Mouse (Mus musculus): ENCODE measurements around the gene Gm44503. TPM values are rescaled to one million over a fixed set of nuclear protein-coding genes. Genes with fewer than 3 reads are reported as not detected.

The Gm44503 gene
- polyA plus RNA-seq, 1 experiment from 2014 or later, result not detected

GRCm38 (mm10) chr9:72944286-72944685 lies 14.4 kb upstream of the Gm44503 start:
- Histone ChIP-seq H3K4me1 (replicated peaks) (no peaks in the 10 kb centered on the region), H3K27ac (no peak overlapping the region), H3K36me3 (peaks cover 35% of the 10 kb centered on the region), H3K4me3 (replicated peaks) (no peak overlapping the region), H3K27me3 (no peaks in the 10 kb centered on the region), H3K9ac (replicated peaks) (no peak overlapping the region), H3K4me2 (replicated peaks) (no peak overlapping the region), H3K9me3 (no peaks in the 10 kb centered on the region)
- ATAC-seq, result no peak
- WGBS, result 92% methylated on average over 13 of the region's 13 CpGs

GRCm38 (mm10) chr9:72947010-72947409 lies 11.6 kb upstream of the Gm44503 start:
- no peak overlapping the region for H3K27ac ChIP-seq
- H3K9ac ChIP-seq (replicated peaks), result no peak overlapping the region
- no peaks in the 10 kb centered on the region for H3K4me1 ChIP-seq (replicated peaks)
- peaks cover 39% of the 10 kb centered on the region for H3K36me3 ChIP-seq
- WGBS, result 98% methylated on average over 1 of the region's 1 CpGs
- H3K9me3 ChIP-seq, result no peaks in the 10 kb centered on the region
- H3K27me3 ChIP-seq, result no peaks in the 10 kb centered on the region
- no peak overlapping the region for H3K4me2 ChIP-seq (replicated peaks)
- no peak overlapping the region for H3K4me3 ChIP-seq (replicated peaks)
- ATAC-seq, result no peak

GRCm38 (mm10) chr9:72949572-72949971 lies 9.1 kb upstream of the Gm44503 start:
- no peak overlapping the region for H3K27ac ChIP-seq
- H3K4me3 ChIP-seq (replicated peaks), result no peak overlapping the region
- H3K27me3 ChIP-seq, result no peaks in the 10 kb centered on the region
- no peak overlapping the region for H3K4me2 ChIP-seq (replicated peaks)
- 82% methylated on average over 7 of the region's 7 CpGs for WGBS
- peaks cover 29% of the 10 kb centered on the region for H3K36me3 ChIP-seq
- H3K9me3 ChIP-seq, result no peaks in the 10 kb centered on the region
- H3K9ac ChIP-seq (replicated peaks), result no peak overlapping the region
- H3K4me1 ChIP-seq (replicated peaks), result no peaks in the 10 kb centered on the region
- ATAC-seq, result no peak

- Histone ChIP-seq H3K4me2 (replicated peaks) (no peak overlapping the region), H3K9me3 (no peaks in the 10 kb centered on the region), H3K4me3 (replicated peaks) (no peak overlapping the region), H3K4me1 (replicated peaks) (peaks cover 9% of the 10 kb centered on the region), H3K9ac (replicated peaks) (no peak overlapping the region), H3K27ac (no peak overlapping the region), H3K36me3 (peaks cover under 1% of the 10 kb centered on the region; the same call in 1 of the 2 replicates), H3K27me3 (no peaks in the 10 kb centered on the region)
- 50% methylated on average over 2 of the region's 2 CpGs for WGBS
- ATAC-seq, result no peak
These were observed 3.9 kb upstream of the Gm44503 start for GRCm38 (mm10) chr9:72954746-72955145.

- no peak for ATAC-seq
- H3K9me3 ChIP-seq, result no peaks in the 10 kb centered on the region
- no peak overlapping the region for H3K4me3 ChIP-seq (replicated peaks)
- no peaks in the 10 kb centered on the region for H3K27me3 ChIP-seq
- no peak overlapping the region for H3K4me2 ChIP-seq (replicated peaks)
- no peaks in the 10 kb centered on the region for H3K36me3 ChIP-seq
- no peak overlapping the region for H3K27ac ChIP-seq
- no peak overlapping the region for H3K9ac ChIP-seq (replicated peaks)
- H3K4me1 ChIP-seq (replicated peaks), result peaks cover 9% of the 10 kb centered on the region
- 19% methylated on average over 1 of the region's 1 CpGs for WGBS
These were observed 3.1 kb upstream of the Gm44503 start for GRCm38 (mm10) chr9:72955546-72955945.

GRCm38 (mm10) chr9:72961346-72961745 lies 2.7 kb downstream of the Gm44503 start:
- Histone ChIP-seq H3K27me3 (no peaks in the 10 kb centered on the region), H3K27ac (no peak overlapping the region), H3K36me3 (no peaks in the 10 kb centered on the region), H3K9me3 (no peaks in the 10 kb centered on the region), H3K4me1 (replicated peaks) (peaks cover 9% of the 10 kb centered on the region), H3K4me3 (replicated peaks) (no peak overlapping the region), H3K4me2 (replicated peaks) (no peak overlapping the region), H3K9ac (replicated peaks) (no peak overlapping the region)
- WGBS, result 81% methylated on average over 8 of the region's 8 CpGs
- ATAC-seq, result no peak

- Histone ChIP-seq H3K27ac (no peak overlapping the region), H3K36me3 (no peaks in the 10 kb centered on the region), H3K4me2 (replicated peaks) (no peak overlapping the region), H3K27me3 (no peaks in the 10 kb centered on the region), H3K4me3 (replicated peaks) (no peak overlapping the region), H3K9me3 (no peaks in the 10 kb centered on the region), H3K4me1 (replicated peaks) (peaks cover 9% of the 10 kb centered on the region), H3K9ac (replicated peaks) (no peak overlapping the region)
- 78% methylated on average over 15 of the region's 15 CpGs for whole genome bisulfite sequencing
- no peak for ATAC-seq
These were observed 3.3 kb downstream of the Gm44503 start for GRCm38 (mm10) chr9:72961959-72962358.

- Histone ChIP-seq H3K27ac (no peak overlapping the region), H3K4me3 (replicated peaks) (no peak overlapping the region), H3K27me3 (no peaks in the 10 kb centered on the region), H3K9ac (replicated peaks) (0 out of 2 replicates have a peak overlapping the region, but pooled peaks have one; percentile 16), H3K4me2 (replicated peaks) (no peak overlapping the region), H3K9me3 (no peaks in the 10 kb centered on the region), H3K36me3 (no peaks in the 10 kb centered on the region), H3K4me1 (replicated peaks) (no peaks in the 10 kb centered on the region)
- peak; percentile 53; the same call in 1 of the 2 replicates for ATAC-seq
- WGBS, result 32% methylated on average over 11 of the region's 11 CpGs
These were observed 9.9 kb downstream of the Gm44503 start for GRCm38 (mm10) chr9:72968349-72969061.

GRCm38 (mm10) chr9:72969874-72970273 lies 11.2 kb downstream of the Gm44503 start:
- Histone ChIP-seq H3K4me1 (replicated peaks) (no peaks in the 10 kb centered on the region), H3K9me3 (no peaks in the 10 kb centered on the region), H3K27me3 (no peaks in the 10 kb centered on the region), H3K4me3 (replicated peaks) (no peak overlapping the region), H3K9ac (replicated peaks) (no peak overlapping the region), H3K27ac (no peak overlapping the region), H3K4me2 (replicated peaks) (no peak overlapping the region), H3K36me3 (no peaks in the 10 kb centered on the region)
- 68% methylated on average over 7 of the region's 7 CpGs for WGBS
- ATAC-seq, result no peak

GRCm38 (mm10) chr9:72972435-72972834 lies 13.8 kb downstream of the Gm44503 start:
- H3K27ac ChIP-seq, result no peak overlapping the region
- no peaks in the 10 kb centered on the region for H3K36me3 ChIP-seq
- H3K4me3 ChIP-seq (replicated peaks), result no peak overlapping the region
- H3K4me2 ChIP-seq (replicated peaks), result no peak overlapping the region
- no peak overlapping the region for H3K9ac ChIP-seq (replicated peaks)
- H3K27me3 ChIP-seq, result no peaks in the 10 kb centered on the region
- 88% methylated on average over 5 of the region's 5 CpGs for WGBS
- ATAC-seq, result no peak
- no peaks in the 10 kb centered on the region for H3K4me1 ChIP-seq (replicated peaks)
- no peaks in the 10 kb centered on the region for H3K9me3 ChIP-seq

GRCm38 (mm10) chr9:72972984-72973383 lies 14.3 kb downstream of the Gm44503 start:
- H3K9me3 ChIP-seq, result no peaks in the 10 kb centered on the region
- no peaks in the 10 kb centered on the region for H3K4me1 ChIP-seq (replicated peaks)
- no peak overlapping the region for H3K4me3 ChIP-seq (replicated peaks)
- H3K27me3 ChIP-seq, result no peaks in the 10 kb centered on the region
- no peaks in the 10 kb centered on the region for H3K36me3 ChIP-seq
- no peak for ATAC-seq
- no peak overlapping the region for H3K27ac ChIP-seq
- no peak overlapping the region for H3K9ac ChIP-seq (replicated peaks)
- no peak overlapping the region for H3K4me2 ChIP-seq (replicated peaks)

GRCm38 (mm10) chr9:72974734-72975133 lies 16.1 kb downstream of the Gm44503 start:
- WGBS, result 90% methylated on average over 5 of the region's 5 CpGs
- Histone ChIP-seq H3K27ac (no peak overlapping the region), H3K4me1 (replicated peaks) (no peaks in the 10 kb centered on the region), H3K9ac (replicated peaks) (no peak overlapping the region), H3K27me3 (no peaks in the 10 kb centered on the region), H3K4me2 (replicated peaks) (no peak overlapping the region), H3K4me3 (replicated peaks) (no peak overlapping the region), H3K36me3 (no peaks in the 10 kb centered on the region), H3K9me3 (no peaks in the 10 kb centered on the region)
- no peak for ATAC-seq

- no peak overlapping the region for H3K9ac ChIP-seq (replicated peaks)
- no peaks in the 10 kb centered on the region for H3K9me3 ChIP-seq
- no peak overlapping the region for H3K4me2 ChIP-seq (replicated peaks)
- no peak for ATAC-seq
- no peaks in the 10 kb centered on the region for H3K36me3 ChIP-seq
- H3K4me3 ChIP-seq (replicated peaks), result no peak overlapping the region
- H3K27ac ChIP-seq, result no peak overlapping the region
- H3K27me3 ChIP-seq, result no peaks in the 10 kb centered on the region
- H3K4me1 ChIP-seq (replicated peaks), result no peaks in the 10 kb centered on the region
- 96% methylated on average over 1 of the region's 1 CpGs for WGBS
These were observed 16.6 kb downstream of the Gm44503 start for GRCm38 (mm10) chr9:72975242-72975641.
